Mouse (Mus musculus) midbrain, postnatal 0 days (tissue): Measurements from ENCODE around the gene Pou3f3. TPM values are rescaled to one million over a fixed set of nuclear protein-coding genes. Genes with fewer than 3 reads are reported as not detected.
A peak's percentile ranks its signal among the peaks of the same experiment; 100 is the strongest.

Experiments
- ATAC-seq: fragments of 200-750 bp; cut with Nextera tagmentation; 2 replicates; pipeline ENCODE4 v1.8.0; 2017; ENCODE audit warnings: moderate number of reproducible peaks, mild to moderate bottlenecking, moderate TSS enrichment, moderate library complexity; ENCODE audit not compliant: low FRiP score
- DNase-seq: peaks from one replicate; pipeline ENCODE4 v3.0.0-alpha.2; 2015; ENCODE audit warnings: low spot score
- H3K27ac ChIP-seq: fragments of 300-500 bp; sonication (generic); 2 replicates; pipeline ENCODE4 v1.5.1; 2014; ENCODE audit warnings: low read depth, mild to moderate bottlenecking, low read length, mixed read lengths
- H3K27me3 ChIP-seq: fragments of 300-500 bp; sonication (generic); 2 replicates; pipeline ENCODE4 v1.6.1; 2014; ENCODE audit warnings: low read length, control low read depth, mixed read lengths; ENCODE audit not compliant: insufficient read depth
- H3K36me3 ChIP-seq: fragments of 300-500 bp; sonication (generic); 2 replicates; pipeline ENCODE4 v1.6.1; 2014; ENCODE audit warnings: low read length, control low read depth, mixed read lengths; ENCODE audit not compliant: insufficient read depth
- H3K4me1 ChIP-seq: fragments of 300-500 bp; sonication (generic); 2 replicates; pipeline ENCODE4 v1.6.1; 2014; ENCODE audit warnings: mild to moderate bottlenecking, control low read depth, antibody characterized with exemption, low read length, mixed read lengths; ENCODE audit not compliant: insufficient read depth
- H3K4me2 ChIP-seq: fragments of 300-500 bp; sonication (generic); 2 replicates; pipeline ENCODE4 v1.6.1; 2014; ENCODE audit warnings: low read depth, mild to moderate bottlenecking, low read length, mixed read lengths; ENCODE audit not compliant: poor library complexity, severe bottlenecking
- H3K4me3 ChIP-seq: fragments of 300-500 bp; sonication (generic); 2 replicates; pipeline ENCODE4 v1.5.1; 2014; ENCODE audit warnings: low read depth, mild to moderate bottlenecking, low read length, moderate library complexity
- H3K9ac ChIP-seq: fragments of 300-500 bp; sonication (generic); replicated peaks from 2 replicates; pipeline ENCODE4 v1.6.1; 2014; ENCODE audit warnings: mild to moderate bottlenecking, low read length, moderate library complexity, mixed read lengths; ENCODE audit not compliant: poor library complexity, severe bottlenecking
- H3K9me3 ChIP-seq: fragments of 300-500 bp; sonication (generic); 2 replicates; pipeline ENCODE4 v1.6.1; 2016; ENCODE audit warnings: low read length, control low read depth
- CTCF ChIP-seq: IDR thresholded peaks from 2 replicates; pipeline ENCODE4 v1.5.1; 2016; ENCODE audit warnings: antibody characterized with exemption, mild to moderate bottlenecking
- WGBS: fragments of 180-500 bp; shearing (Covaris S2); extraction: QIAGEN DNeasy Blood & Tissue Kit; methylation state at CpG from one replicate; pipeline ENCODE4 v1.1.7; 2014; 5-methylcytosine and 5-hydroxymethylcytosine counted together
- polyA plus RNA-seq: library from polyadenylated mRNA; unstranded; fragments of >200 nt; fragmentation: Nextera tagmentation; extraction: Ambion mirVana; gene quantifications from 2 replicates; pipeline ENCODE4 v1.2.1, GENCODE M21; 2015
- total RNA-seq: library from RNA; depleted of rRNA; stranded (reverse); fragments of >200 nt; gene quantifications from 2 replicates; pipeline ENCODE4 v1.2.3, GENCODE M21; 2014

The Pou3f3 gene
- total and polyA plus RNA-seq, 2 experiments from 2014 or later: 12.0 to 45.2 TPM

DNA sequence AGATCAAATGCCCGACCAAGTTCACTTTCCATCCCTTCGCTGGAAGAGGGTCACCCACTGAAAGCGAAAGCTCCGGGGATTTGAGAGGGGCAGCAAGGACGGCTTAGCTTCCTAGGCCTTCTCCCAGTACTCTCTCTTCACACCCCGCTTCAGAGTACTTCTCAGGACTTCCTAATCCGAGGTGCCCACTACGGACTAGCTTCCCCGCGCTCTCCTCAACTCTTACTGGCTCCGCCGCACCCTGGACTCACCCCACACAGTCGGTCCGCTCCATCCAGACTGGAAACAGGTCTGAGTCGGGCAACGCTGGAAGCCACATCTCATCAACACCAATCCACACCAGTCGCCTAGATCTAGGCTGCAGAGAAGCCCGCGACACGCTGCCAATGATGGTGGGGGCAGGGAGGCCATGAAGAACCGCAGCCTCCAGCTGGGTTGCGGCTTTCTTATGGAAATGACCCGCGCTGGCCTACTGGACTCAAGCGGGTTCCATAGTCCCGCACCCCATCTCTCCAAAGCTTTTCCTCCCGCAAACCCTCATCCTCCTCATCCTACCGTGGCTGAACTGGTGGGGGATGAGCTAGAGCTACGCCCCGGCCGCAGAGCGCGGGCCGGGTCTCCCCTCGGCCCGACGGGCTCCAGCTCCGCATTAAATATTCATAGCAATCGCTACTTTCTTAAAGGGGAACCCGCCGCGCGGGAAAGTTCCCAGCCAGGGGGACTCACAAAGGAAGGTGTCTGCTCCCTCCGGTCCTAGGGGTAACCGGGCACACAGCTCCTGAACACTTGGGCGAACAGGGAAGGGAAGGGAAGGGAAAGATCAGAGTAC, 17.8 kb downstream of the Pou3f3 start:
- Histone ChIP-seq H3K4me3 (peak overlapping the region; percentile 52), H3K4me2 (peak overlapping the region; percentile 79), H3K27me3 (0 out of 2 replicates have a peak, but pooled peaks cover 4% of the 10 kb centered on the region), H3K4me1 (peaks cover 13% of the 10 kb centered on the region; the same call in 1 of the 2 replicates), H3K27ac (peak overlapping the region; percentile 57), H3K9me3 (no peaks in the 10 kb centered on the region), H3K9ac (peak overlapping the region; percentile 64), H3K36me3 (no peaks in the 10 kb centered on the region)
- peak; percentile 38 for ATAC-seq
- peak; percentile 59 for DNase-seq
- TF ChIP-seq CTCF: no peak
- 2% methylated on average over 46 of the region's 46 CpGs for WGBS

DNA sequence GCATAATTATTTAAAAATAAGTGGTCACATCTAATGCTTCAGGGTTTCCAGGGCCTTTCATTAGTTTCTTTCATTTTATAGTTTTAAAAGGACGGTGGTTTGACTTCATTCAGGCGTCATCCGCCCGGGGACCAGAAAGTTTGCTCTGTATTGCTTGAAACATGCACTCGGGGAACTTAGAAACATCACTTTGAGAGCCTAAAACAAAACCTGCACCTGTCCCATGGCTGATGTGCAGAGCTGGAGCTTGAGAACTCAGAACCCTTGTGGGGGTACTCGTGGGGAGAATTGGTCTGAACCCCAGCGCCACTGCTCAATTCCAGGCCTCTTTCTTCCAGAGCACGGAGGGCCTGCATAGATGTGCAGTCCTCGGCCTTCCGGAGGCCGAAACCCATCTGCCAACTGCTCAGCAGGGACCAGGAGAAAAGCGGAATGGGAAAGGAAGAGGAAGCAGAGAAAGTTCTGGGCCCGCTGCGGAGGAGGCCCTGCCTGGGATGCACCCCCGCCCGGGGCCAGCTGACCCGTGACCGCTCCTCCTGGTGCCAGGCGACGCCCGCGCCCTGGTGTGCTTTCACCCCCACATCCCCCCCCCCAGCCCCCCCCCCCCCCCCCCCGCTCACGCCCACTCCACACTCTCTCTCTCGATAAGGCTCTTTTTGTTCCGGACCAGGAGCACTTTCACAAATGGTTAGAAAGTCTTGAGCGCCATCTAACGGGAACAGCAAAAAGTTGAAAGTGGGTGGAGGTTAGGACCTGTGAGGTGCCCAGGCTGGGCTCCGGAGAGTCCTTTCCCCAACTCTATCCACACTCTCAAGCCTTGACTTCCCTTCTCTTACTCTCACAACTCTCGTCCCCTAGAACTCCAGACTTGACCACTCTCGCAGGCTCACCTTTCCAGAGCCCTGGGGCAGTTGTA, 18.7 kb downstream of the Pou3f3 start:
- DNase-seq: peak; percentile 85
- WGBS: 3% methylated on average over 23 of the region's 31 CpGs
- Histone ChIP-seq H3K4me3 (peak overlapping the region; percentile 52), H3K4me1 (peaks cover 11% of the 10 kb centered on the region; the same call in 1 of the 2 replicates), H3K27me3 (0 out of 2 replicates have a peak, but pooled peaks cover 4% of the 10 kb centered on the region), H3K9me3 (no peaks in the 10 kb centered on the region), H3K4me2 (peak overlapping the region; percentile 79), H3K36me3 (no peaks in the 10 kb centered on the region), H3K27ac (peak overlapping the region; percentile 57; the same call in 1 of the 2 replicates), H3K9ac (peak overlapping the region; percentile 64)
- TF ChIP-seq CTCF: peak; percentile 74
- ATAC-seq: peak; percentile 62

DNA sequence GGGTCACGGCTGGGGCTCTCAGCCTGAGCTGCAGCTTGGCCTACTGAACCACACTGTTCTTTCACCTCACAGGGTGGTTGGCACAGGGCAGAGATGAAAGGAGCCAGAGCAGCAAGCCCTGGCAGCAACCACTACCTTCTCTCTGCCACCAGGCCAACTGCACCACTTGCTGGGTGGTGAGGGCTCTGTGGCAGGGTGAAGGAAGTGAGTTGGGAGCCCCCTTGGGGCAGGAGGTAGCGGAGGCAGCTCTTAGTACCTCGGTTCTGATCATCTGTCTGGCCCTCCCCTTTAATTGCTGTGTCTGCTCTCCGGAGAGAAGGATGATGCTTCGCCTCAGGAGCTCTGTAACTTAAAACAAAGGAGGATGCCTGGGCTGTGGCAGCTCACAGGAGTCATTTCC, 23.0 kb downstream of the Pou3f3 start:
- TF ChIP-seq CTCF: peak; percentile 37; the same call in 1 of the 2 replicates
- Histone ChIP-seq H3K9ac (no peak overlapping the region), H3K4me2 (no peak overlapping the region), H3K9me3 (no peaks in the 10 kb centered on the region), H3K4me3 (no peak overlapping the region), H3K27ac (no peak overlapping the region; the same call in 1 of the 2 replicates), H3K4me1 (peaks cover 7% of the 10 kb centered on the region; the same call in 1 of the 2 replicates), H3K36me3 (no peaks in the 10 kb centered on the region), H3K27me3 (0 out of 2 replicates have a peak, but pooled peaks cover 4% of the 10 kb centered on the region)
- WGBS: 34% methylated on average over 5 of the region's 5 CpGs
- DNase-seq: no peak
- no peak for ATAC-seq

DNA sequence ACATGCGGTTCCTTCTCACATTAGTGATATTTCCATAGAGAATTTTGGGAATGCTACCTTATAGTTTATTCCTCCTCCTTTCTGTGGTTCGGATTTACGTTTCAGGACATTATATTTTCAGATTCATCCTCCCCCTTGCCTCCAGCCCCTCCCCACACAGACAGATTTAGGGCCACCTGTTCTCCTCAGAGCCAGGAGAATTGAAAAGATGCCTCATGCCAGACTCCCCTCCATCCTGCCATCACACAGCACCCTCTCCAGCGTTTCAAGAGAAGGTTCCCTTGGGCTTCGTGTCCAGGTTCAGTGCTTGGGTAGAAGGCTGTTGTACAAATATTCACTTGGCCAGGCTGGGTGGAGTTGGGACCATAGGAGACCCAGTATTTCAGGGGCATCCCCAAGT, 25.8 kb downstream of the Pou3f3 start:
- H3K27ac ChIP-seq: no peak overlapping the region
- H3K4me3 ChIP-seq: no peak overlapping the region
- WGBS: 78% methylated on average over 5 of the region's 5 CpGs
- no peak overlapping the region for H3K4me2 ChIP-seq
- H3K27me3 ChIP-seq: no peaks in the 10 kb centered on the region
- no peak overlapping the region for H3K9ac ChIP-seq
- TF ChIP-seq CTCF: no peak
- H3K4me1 ChIP-seq: no peaks in the 10 kb centered on the region; the same call in 1 of the 2 replicates
- ATAC-seq (no peak), DNase-seq (no peak)
- no peaks in the 10 kb centered on the region for H3K36me3 ChIP-seq
- H3K9me3 ChIP-seq: no peaks in the 10 kb centered on the region

DNA sequence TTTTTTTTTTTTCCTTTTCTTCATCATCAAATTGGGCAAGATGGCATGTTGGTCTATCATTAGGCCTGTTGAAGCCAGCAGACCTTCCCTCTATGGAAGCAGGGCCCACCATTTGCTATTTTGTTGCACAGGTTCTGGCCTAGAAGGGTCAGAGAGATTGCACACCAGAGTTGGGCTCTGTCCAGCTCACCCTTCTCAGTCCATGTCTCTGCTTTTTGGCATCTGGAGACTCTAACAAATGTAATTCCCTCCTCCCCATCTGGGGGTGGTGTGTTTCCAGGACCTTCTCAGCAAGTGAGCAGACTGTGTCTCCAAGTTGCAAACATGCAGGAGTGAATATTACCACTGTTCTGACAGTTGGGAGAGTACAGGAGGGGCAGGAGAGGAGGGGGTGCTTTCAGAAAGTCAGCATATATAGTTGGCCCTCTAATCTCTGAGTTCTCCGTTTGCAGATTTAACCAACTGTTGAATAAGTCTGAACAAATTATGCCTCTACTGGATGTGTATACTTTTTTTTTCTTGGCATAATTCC, 28.3 kb downstream of the Pou3f3 start:
- Histone ChIP-seq H3K4me3 (no peak overlapping the region), H3K27me3 (no peaks in the 10 kb centered on the region), H3K9me3 (no peaks in the 10 kb centered on the region), H3K36me3 (no peaks in the 10 kb centered on the region), H3K9ac (no peak overlapping the region), H3K4me1 (no peaks in the 10 kb centered on the region), H3K4me2 (no peak overlapping the region), H3K27ac (no peak overlapping the region)
- DNase-seq (no peak), ATAC-seq (no peak)
- 95% methylated on average over 1 of the region's 1 CpGs for WGBS
- TF ChIP-seq CTCF: no peak
